Mouse (Mus musculus) C2C12 (cell line): ENCODE data around the gene Mapk11.

ENCODE experiments used
- CTCF ChIP-seq: IDR thresholded peaks from one replicate; pipeline ENCODE4 v1.5.1; 2011; ENCODE audit not compliant: control insufficient read depth, insufficient read depth, insufficient read length
- MYOD1 ChIP-seq: IDR thresholded peaks from one replicate; pipeline ENCODE4 v1.6.1; 2011; ENCODE audit warnings: low read depth; ENCODE audit not compliant: control insufficient read depth, insufficient read length
- USF1 ChIP-seq: IDR thresholded peaks from one replicate; pipeline ENCODE4 v1.6.1; 2011; ENCODE audit warnings: low read depth, mild to moderate bottlenecking, control low read depth, moderate library complexity

- TF ChIP-seq CTCF (no peak), USF1 (no peak), MYOD1 (no peak)
Observed at GRCm38 (mm10) chr15:89180081-89180541, 30.7 kb upstream of the Mapk11 start.
